Mouse (Mus musculus) induced T-regulatory cell, adult 2 months (primary cell): ENCODE measurements around the gene Il21.

Experiments used
- DNase-seq: peaks from one replicate; pipeline ENCODE4 v3.0.0-alpha.2; 2012; ENCODE audit warnings: low read depth

Il21 gene

DNA sequence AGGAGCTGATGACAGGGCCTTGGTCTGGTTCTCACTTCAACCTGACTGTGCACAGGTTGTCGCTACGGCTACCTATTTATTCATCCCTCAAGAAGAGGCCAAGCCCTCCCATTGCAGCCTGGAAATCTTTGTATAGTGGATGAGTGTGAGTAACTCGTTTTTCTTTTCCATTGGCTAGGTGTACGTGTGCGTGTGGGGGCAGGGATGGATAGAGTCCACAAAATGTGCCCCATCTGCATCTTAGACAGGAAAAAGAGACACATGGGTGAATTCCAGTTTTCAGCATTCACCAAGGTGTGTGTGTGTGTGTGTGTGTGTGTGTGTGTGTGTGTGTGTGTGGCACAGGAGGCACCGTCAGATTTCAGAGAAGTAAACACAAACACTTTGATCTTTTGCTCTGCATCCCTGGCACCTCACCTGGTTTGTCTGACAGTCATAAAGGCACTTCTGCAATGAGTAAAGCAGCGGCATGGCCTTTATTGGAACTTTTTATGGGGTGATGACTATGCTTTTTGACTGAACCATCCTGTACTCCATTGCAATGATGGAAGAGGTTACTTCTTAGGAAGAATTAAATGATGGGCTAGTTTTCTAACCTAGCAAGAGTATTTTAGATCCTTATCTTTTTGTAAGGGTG lies at the start of gene Il21:
Gene Il21 (minus strand): TSS at position 51 of the 637 bp plus-strand sequence.
- no peak for DNase-seq

DNA sequence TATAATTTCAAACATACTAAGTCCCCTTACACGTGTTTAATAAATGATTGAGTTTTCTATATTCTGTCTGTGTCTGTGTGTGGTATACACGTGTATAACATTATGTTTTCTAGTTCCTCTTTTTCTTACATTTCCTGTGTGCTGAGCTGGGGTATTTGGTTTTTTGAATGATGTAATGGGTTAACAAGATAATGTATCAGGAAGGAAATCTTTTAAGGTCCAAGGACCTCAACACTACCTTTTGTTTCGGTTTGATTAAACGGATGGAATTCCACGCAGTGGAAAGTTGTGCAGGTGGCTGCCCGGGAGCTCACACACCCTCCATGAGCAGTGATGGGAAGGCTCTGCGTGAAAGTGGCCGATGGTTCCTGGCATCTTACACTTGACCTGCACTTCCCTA lies 48.4 kb upstream of the Il21 start:
- no peak for DNase-seq

- no peak for DNase-seq
Measured at GRCm38 (mm10) chr3:37280221-37280620, 47.8 kb upstream of the Il21 start.

DNA sequence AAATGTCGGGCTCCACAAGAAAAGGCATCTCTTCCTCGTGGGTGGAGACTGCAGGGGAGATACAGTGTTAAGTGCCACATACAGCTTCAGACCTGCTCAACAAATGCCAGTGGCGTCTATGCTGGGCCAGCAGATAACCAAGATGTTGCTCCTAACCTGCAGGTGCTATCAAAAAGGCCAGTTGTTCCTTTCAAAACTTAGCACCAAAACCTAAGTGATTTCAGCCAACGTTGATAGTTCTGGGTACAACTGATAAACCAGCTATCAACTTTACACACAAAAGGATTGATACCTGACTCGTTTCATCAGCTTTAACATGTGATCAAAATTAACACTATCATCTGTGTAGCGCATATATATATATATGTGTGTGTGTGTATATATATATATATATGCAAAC lies 42.2 kb upstream of the Il21 start:
- DNase-seq = no peak

DNA sequence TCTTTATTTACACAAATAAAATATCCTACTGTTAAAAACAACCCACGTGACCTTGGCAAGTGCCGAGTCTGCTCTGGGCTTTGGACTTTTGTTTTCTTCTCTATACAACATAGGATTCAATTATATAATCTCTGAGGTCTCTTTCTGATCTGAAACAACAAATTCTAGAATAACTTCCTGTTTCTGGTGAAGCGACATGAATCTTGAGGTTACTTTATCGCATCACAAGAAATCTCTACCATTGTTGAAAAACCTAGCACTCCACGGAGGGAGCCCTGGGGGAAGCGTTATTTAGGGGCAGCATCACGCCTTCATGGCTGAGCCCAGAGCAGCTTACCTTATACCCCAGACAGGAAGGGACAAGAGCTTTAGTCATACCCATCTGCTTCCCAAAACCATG lies 40.7 kb upstream of the Il21 start:
- DNase-seq = no peak

GRCm38 (mm10) chr3:37271209-37271608 lies 38.8 kb upstream of the Il21 start:
- peak; percentile 74 for DNase-seq

GRCm38 (mm10) chr3:37269926-37270325 lies 37.5 kb upstream of the Il21 start:
- no peak for DNase-seq

GRCm38 (mm10) chr3:37268338-37268737 lies 35.9 kb upstream of the Il21 start:
- no peak for DNase-seq

DNA sequence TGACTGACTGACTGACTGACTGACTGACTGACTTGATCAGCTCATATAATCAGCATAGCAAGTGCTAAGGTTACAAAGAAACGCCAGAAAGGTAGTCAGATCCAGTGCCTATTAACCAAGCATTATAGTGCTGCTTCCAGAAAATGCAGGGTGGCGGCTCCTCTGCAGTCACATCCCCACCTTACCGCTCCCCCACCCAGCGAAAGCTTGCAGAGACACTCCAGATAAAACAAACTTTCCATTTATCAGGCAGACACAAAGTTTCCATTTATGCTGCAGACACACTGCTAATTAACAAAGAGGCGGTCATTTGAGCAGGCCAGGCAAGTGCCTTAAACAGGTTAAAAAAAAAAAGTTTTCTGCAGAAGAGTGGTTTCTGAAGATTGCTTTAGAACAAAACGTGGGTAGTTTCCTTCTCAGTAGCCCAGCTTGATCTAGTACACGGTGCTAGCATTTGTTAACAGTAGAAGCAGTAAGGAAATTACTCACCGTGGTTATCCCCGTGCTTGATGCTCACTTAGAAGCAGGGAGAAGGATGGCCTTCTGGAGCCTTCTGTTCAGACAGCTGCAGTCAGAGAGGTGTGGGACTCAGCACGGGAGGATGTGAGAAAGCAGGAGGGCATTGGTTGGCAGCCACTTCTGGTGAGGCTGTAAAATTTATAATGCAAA lies 27.0 kb upstream of the Il21 start:
- peak; percentile 34 for DNase-seq

GRCm38 (mm10) chr3:37257776-37258175 lies 25.3 kb upstream of the Il21 start:
- no peak for DNase-seq

- no peak for DNase-seq
Measured at GRCm38 (mm10) chr3:37250967-37251366, 18.5 kb upstream of the Il21 start.

GRCm38 (mm10) chr3:37235025-37235424 lies 2.6 kb upstream of the Il21 start:
- DNase-seq = no peak

DNA sequence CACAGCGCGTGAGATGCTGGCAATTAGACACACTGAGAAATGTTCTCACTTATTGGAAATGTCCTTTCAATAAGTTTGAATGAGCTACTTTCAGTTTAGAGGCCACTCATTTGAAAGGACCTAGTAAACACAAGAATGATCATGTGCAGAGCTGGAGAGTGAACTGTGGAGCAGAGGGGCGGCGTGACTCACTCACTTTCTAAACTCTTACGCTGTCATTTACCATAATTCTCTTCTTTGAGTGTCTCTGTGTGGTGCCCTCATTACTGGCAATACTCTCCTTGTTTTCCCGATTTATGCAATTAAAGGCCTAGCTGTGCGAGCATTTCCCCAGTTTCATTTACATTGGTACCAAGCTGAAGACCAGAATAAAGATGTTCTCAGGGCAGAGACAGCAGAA lies 1.3 kb downstream of the Il21 start:
- DNase-seq = no peak

- no peak for DNase-seq
Measured at GRCm38 (mm10) chr3:37229082-37229829, 3.2 kb downstream of the Il21 start.

DNA sequence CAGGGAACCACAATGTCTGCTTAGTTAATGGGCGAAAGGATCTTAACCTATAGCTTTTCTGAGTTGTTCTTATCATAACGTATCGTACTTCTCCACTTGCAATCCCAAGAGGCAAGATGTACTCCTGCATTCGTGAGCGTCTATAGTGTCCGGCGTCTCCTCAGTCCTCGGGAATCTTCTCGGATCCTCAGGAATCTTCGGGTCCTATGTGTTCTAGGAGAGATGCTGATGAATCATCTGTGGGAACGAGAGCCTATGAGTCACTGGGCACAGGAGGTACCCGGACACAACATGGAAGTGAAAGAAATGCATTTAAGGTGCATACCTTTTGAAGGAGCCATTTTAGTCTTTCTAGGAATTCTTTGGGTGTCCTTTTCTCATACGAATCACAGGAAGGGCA lies 7.3 kb downstream of the Il21 start:
- no peak for DNase-seq

DNA sequence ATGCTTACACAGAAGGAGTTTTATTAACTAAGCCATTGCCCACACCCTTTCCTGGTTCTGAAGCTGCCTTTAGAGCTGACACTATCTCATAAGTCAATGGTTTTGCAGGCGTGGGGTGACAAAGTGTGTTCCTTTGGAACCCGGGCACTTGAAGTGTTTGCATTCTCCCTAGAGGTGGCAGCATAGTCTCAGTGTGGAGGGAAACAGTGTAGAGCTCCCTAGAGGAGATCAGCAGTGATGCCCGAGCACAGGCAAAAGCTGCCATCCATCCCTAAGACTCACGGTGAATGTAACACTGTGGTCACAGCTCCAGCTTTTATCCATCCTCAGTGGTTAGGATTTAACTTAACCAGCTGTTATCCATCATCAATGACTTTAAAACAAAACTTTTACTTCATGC lies 13.4 kb downstream of the Il21 start:
- peak; percentile 55 for DNase-seq

GRCm38 (mm10) chr3:37205226-37205800 lies 27.1 kb downstream of the Il21 start:
- peak; percentile 67 for DNase-seq

GRCm38 (mm10) chr3:37204556-37204955 lies 27.9 kb downstream of the Il21 start:
- DNase-seq = peak; percentile 67

DNA sequence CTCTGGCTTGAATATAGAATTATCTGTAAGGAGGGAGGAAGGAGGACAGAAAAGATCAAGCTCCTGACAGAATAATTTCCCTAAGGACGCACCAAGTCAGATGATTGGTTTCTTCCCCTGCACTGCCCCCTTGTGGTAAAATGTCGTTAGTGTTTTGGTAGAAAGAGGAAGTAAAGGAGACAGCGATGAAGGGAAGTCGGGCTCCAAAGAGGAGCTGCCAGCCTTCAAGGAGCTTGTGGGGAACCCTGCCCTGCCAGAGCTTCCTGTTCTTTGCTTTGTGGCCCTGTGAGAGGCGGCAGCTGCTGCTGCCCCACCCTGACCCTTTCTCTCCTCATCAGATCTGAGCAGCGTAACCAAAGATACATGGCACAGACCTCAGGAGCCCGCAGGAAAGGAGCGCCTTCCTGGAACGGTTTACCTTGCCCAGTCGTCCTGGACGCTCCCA lies 28.4 kb downstream of the Il21 start:
- DNase-seq = peak; percentile 95

DNA sequence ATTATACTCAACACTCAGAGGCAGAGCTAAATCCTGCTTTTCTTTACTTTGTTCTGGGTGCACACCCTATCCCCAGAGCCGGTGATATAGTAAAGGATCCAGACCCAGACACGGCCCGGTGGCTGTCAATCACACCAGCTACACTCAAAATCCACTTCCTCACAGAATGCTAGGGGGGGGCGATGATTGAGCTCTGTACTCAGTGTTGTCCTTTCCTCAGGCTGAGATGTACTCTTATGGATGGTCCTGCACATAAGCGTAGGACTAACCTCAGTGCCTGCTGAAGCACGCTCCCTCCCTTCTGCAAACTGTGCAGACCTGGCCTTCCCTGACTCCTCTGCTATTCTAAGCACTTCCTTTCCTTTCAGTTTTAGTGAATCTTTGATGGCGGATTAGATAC lies 29.6 kb downstream of the Il21 start:
- DNase-seq = no peak

GRCm38 (mm10) chr3:37201122-37201916 lies 31.1 kb downstream of the Il21 start:
- no peak for DNase-seq

DNA sequence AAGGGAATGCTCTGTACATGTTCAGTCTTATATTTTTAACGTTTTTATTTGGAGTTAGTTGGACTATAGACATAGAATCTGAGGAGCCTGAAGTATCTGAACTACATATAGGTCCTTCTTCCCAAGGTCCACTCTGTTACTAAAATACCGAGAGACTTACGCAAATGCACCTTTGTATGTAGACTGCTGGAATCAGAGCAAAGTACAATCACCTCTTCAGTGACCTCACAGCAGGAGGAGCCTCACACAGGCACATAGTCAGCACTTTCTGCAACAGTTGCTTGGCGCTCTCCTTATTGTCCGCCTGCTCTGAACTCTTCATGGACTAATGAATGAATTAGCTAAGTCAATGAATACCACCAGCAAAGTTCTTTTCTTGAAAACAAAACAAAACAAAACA lies 34.1 kb downstream of the Il21 start:
- DNase-seq = no peak
